In genomic region chr8:121310976-121311819, GRCm38 (mm10) we compare ENCODE assay signal across 9 mouse cellular contexts.
DNase-seq lines count a peak whose midpoint lies in the region; ATAC-seq lines count a peak whose summit lies in the region.
"Had no signal": no experiment of that assay in that cellular context is flagged by ENCODE, and none has a peak within 500 bp of the region (broad histone marks: within the 10 kb centered on the region; RNA-seq: fewer than 3 reads in every experiment).

No protein-coding gene starts in this region.

- ATAC-seq in midbrain, embryonic 13.5 days, result peak; percentile 50; the same call in 1 of the 2 replicates
- no peak for ATAC-seq in midbrain, embryonic 11.5 days (ENCODE audit: low FRiP score)
- no peak for ATAC-seq in embryonic facial prominence, embryonic 13.5 days (ENCODE audit: insufficient number of reproducible peaks, insufficient read depth, low FRiP score, low TSS enrichment, low read depth)
- peak; percentile 37; the same call in 1 of the 2 replicates for ATAC-seq in intestine, embryonic 15.5 days
- no peak for ATAC-seq in stomach, embryonic 16.5 days (ENCODE audit: insufficient read depth, low FRiP score)

- H3K9ac ChIP-seq in midbrain, embryonic 13.5 days (replicated peaks), result peak overlapping the region; percentile 36; the same call in 1 of the 2 replicates
- H3K9ac ChIP-seq in midbrain, embryonic 11.5 days (ENCODE audit: low read length), result no peak overlapping the region
- H3K9ac ChIP-seq in embryonic facial prominence, embryonic 13.5 days, result peak overlapping the region; percentile 55; the same call in 1 of the 2 replicates
- H3K9ac ChIP-seq in intestine, embryonic 15.5 days, result no peak overlapping the region
- H3K9ac ChIP-seq in stomach, embryonic 16.5 days (ENCODE audit: low read length), result peak overlapping the region; percentile 48

- H3K36me3 ChIP-seq in midbrain, embryonic 13.5 days, result no peaks in the 10 kb centered on the region
- no peaks in the 10 kb centered on the region for H3K36me3 ChIP-seq in midbrain, embryonic 11.5 days (ENCODE audit: control insufficient read depth, insufficient read depth, low read length)
- no peaks in the 10 kb centered on the region for H3K36me3 ChIP-seq in embryonic facial prominence, embryonic 13.5 days
- H3K36me3 ChIP-seq in intestine, embryonic 15.5 days, result no peaks in the 10 kb centered on the region
- H3K36me3 ChIP-seq in stomach, embryonic 16.5 days (ENCODE audit: control insufficient read depth, insufficient read depth, low read length), result no peaks in the 10 kb centered on the region

- WGBS in midbrain, embryonic 13.5 days, result 38% methylated on average over 25 of the region's 25 CpGs
- 45% methylated on average over 25 of the region's 25 CpGs for WGBS in midbrain, embryonic 11.5 days
- 17% methylated on average over 25 of the region's 25 CpGs for WGBS in embryonic facial prominence, embryonic 13.5 days
- WGBS in intestine, embryonic 15.5 days, result 17% methylated on average over 25 of the region's 25 CpGs
- 16% methylated on average over 25 of the region's 25 CpGs for WGBS in stomach, embryonic 16.5 days

- DNase-seq in midbrain, embryonic 11.5 days (ENCODE audit: low spot score, missing footprints), result no peak
- no peak for DNase-seq in gastrocnemius, postnatal 10 days
- no peak for DNase-seq in right cerebral cortex, postnatal 4 days
- no peak for DNase-seq in adipocyte (ENCODE audit: low spot score)

- H3K4me3 ChIP-seq in midbrain, embryonic 13.5 days (replicated peaks), result no peak overlapping the region
- H3K4me3 ChIP-seq in midbrain, embryonic 11.5 days (ENCODE audit: low read depth, low read length), result no peak overlapping the region
- no peak overlapping the region for H3K4me3 ChIP-seq in embryonic facial prominence, embryonic 13.5 days
- 0 out of 2 replicates have a peak overlapping the region, but pooled peaks have one; percentile 4 for H3K4me3 ChIP-seq in intestine, embryonic 15.5 days (replicated peaks)
- 0 out of 2 replicates have a peak overlapping the region, but pooled peaks have one; percentile 3 for H3K4me3 ChIP-seq in stomach, embryonic 16.5 days (replicated peaks; ENCODE audit: low read length)
- H3K4me3 ChIP-seq: megakaryocyte, embryonic 14.5 days had no signal

- no peak overlapping the region for H3K27ac ChIP-seq in midbrain, embryonic 13.5 days
- no peak overlapping the region for H3K27ac ChIP-seq in midbrain, embryonic 11.5 days (ENCODE audit: low read depth, low read length)
- no peak overlapping the region for H3K27ac ChIP-seq in embryonic facial prominence, embryonic 13.5 days
- H3K27ac ChIP-seq in intestine, embryonic 15.5 days, result no peak overlapping the region
- H3K27ac ChIP-seq in stomach, embryonic 16.5 days (ENCODE audit: low read length), result no peak overlapping the region

- H3K4me2 ChIP-seq in midbrain, embryonic 13.5 days (replicated peaks), result peak overlapping the region; percentile 29
- H3K4me2 ChIP-seq in midbrain, embryonic 11.5 days, result no peak overlapping the region
- peak overlapping the region; percentile 45 for H3K4me2 ChIP-seq in embryonic facial prominence, embryonic 13.5 days
- H3K4me2 ChIP-seq in intestine, embryonic 15.5 days (replicated peaks), result peak overlapping the region; percentile 50
- peak overlapping the region; percentile 19 for H3K4me2 ChIP-seq in stomach, embryonic 16.5 days (ENCODE audit: low read depth, low read length)

- H3K9me3 ChIP-seq in midbrain, embryonic 13.5 days, result no peaks in the 10 kb centered on the region
- H3K9me3 ChIP-seq in midbrain, embryonic 11.5 days (ENCODE audit: control insufficient read depth, low read length), result no peaks in the 10 kb centered on the region
- no peaks in the 10 kb centered on the region for H3K9me3 ChIP-seq in embryonic facial prominence, embryonic 13.5 days
- no peaks in the 10 kb centered on the region for H3K9me3 ChIP-seq in intestine, embryonic 15.5 days
- H3K9me3 ChIP-seq in stomach, embryonic 16.5 days (replicated peaks; ENCODE audit: control insufficient read depth, low read length), result no peaks in the 10 kb centered on the region

- 0 out of 2 replicates have a peak, but pooled peaks cover 2% of the 10 kb centered on the region for H3K27me3 ChIP-seq in midbrain, embryonic 13.5 days
- H3K27me3 ChIP-seq in midbrain, embryonic 11.5 days (ENCODE audit: control insufficient read depth, insufficient read depth, low read length), result no peaks in the 10 kb centered on the region
- peaks cover 26% of the 10 kb centered on the region for H3K27me3 ChIP-seq in embryonic facial prominence, embryonic 13.5 days
- peaks cover 5% of the 10 kb centered on the region; the same call in 1 of the 2 replicates for H3K27me3 ChIP-seq in intestine, embryonic 15.5 days (replicated peaks)
- no peaks in the 10 kb centered on the region for H3K27me3 ChIP-seq in stomach, embryonic 16.5 days (ENCODE audit: control insufficient read depth, insufficient read depth, low read length)

- H3K4me1 ChIP-seq in midbrain, embryonic 13.5 days (replicated peaks), result peaks cover 10% of the 10 kb centered on the region; the same call in 1 of the 2 replicates
- no peaks in the 10 kb centered on the region for H3K4me1 ChIP-seq in midbrain, embryonic 11.5 days (ENCODE audit: control insufficient read depth, insufficient read depth, low read length)
- H3K4me1 ChIP-seq in embryonic facial prominence, embryonic 13.5 days, result peaks cover 37% of the 10 kb centered on the region
- H3K4me1 ChIP-seq in intestine, embryonic 15.5 days (replicated peaks), result peaks cover 14% of the 10 kb centered on the region
- H3K4me1 ChIP-seq in stomach, embryonic 16.5 days (ENCODE audit: control insufficient read depth, insufficient read depth, low read length), result peaks cover 19% of the 10 kb centered on the region

Comparison
In these comparisons a context has a peak if more than half of its experiments do, and no peak if none do; other contexts are left out.
1. ATAC-seq: peak in midbrain, embryonic 13.5 days (single experiment) and intestine, embryonic 15.5 days (single experiment); none in midbrain, embryonic 11.5 days (single experiment), embryonic facial prominence, embryonic 13.5 days (single experiment) and stomach, embryonic 16.5 days (single experiment).
2. H3K9ac ChIP-seq: peak in midbrain, embryonic 13.5 days (single experiment), embryonic facial prominence, embryonic 13.5 days (single experiment) and stomach, embryonic 16.5 days (single experiment); none in midbrain, embryonic 11.5 days (single experiment) and intestine, embryonic 15.5 days (single experiment).
3. H3K4me3 ChIP-seq: peak in intestine, embryonic 15.5 days (single experiment) and stomach, embryonic 16.5 days (single experiment); none in midbrain, embryonic 13.5 days (single experiment), midbrain, embryonic 11.5 days (single experiment) and embryonic facial prominence, embryonic 13.5 days (single experiment).